Mouse (Mus musculus): ENCODE data around the gene Ccdc13.
A peak's percentile ranks its signal among the peaks of the same experiment; 100 is the strongest.

Gene Ccdc13

GRCm38 (mm10) chr9:121797722-121798121, 41.5 kb downstream of the Ccdc13 start:
- no peak for DNase-seq

- peak; percentile 60 to 75 for DNase-seq
These were observed 44.2 kb downstream of the Ccdc13 start for GRCm38 (mm10) chr9:121794972-121795539.

GRCm38 (mm10) chr9:121791757-121792521, 47.3 kb downstream of the Ccdc13 start, which contains the start of gene Hhatl:
Gene Hhatl, minus strand, starts transcription at chr9:121792507.
- DNase-seq = no peak

- peak; percentile 54 to 69 for DNase-seq
These were observed 48.1 kb downstream of the Ccdc13 start for GRCm38 (mm10) chr9:121791206-121791605.

- no peak for DNase-seq
These were observed 52.9 kb downstream of the Ccdc13 start for GRCm38 (mm10) chr9:121786359-121786758.

- no peak for DNase-seq
These were observed 54.0 kb downstream of the Ccdc13 start for GRCm38 (mm10) chr9:121785261-121785660.

- peak; percentile 33 to 38 for DNase-seq
These were observed 54.5 kb downstream of the Ccdc13 start for GRCm38 (mm10) chr9:121784801-121785200.

GRCm38 (mm10) chr9:121778066-121778624, 61.1 kb downstream of the Ccdc13 start:
- DNase-seq = peak; percentile 65 to 77

- DNase-seq = peak in 1 of 2 experiments; percentile 26
These were observed 61.7 kb downstream of the Ccdc13 start, which contains the start of gene Klhl40 for GRCm38 (mm10) chr9:121777484-121778065. Gene Klhl40, plus strand, starts transcription at chr9:121777607.

- DNase-seq = no peak
These were observed 62.8 kb downstream of the Ccdc13 start for GRCm38 (mm10) chr9:121776511-121776910.

GRCm38 (mm10) chr9:121775951-121776350, 63.3 kb downstream of the Ccdc13 start:
- DNase-seq = no peak

GRCm38 (mm10) chr9:121772412-121772811, 66.8 kb downstream of the Ccdc13 start:
- no peak for DNase-seq

- peak; percentile 43 to 62 for DNase-seq
These were observed 74.0 kb downstream of the Ccdc13 start for GRCm38 (mm10) chr9:121765166-121765855.

GRCm38 (mm10) chr9:121763716-121764115, 75.5 kb downstream of the Ccdc13 start:
- DNase-seq = peak; percentile 29 to 52

GRCm38 (mm10) chr9:121762761-121763160, 76.5 kb downstream of the Ccdc13 start:
- DNase-seq = peak; percentile 41 to 56

GRCm38 (mm10) chr9:121762248-121762647, 77.0 kb downstream of the Ccdc13 start:
- peak; percentile 22 to 23 for DNase-seq

- DNase-seq = no peak
These were observed 77.5 kb downstream of the Ccdc13 start for GRCm38 (mm10) chr9:121761787-121762186.

- DNase-seq = no peak
These were observed 78.1 kb downstream of the Ccdc13 start for GRCm38 (mm10) chr9:121761091-121761665.

- peak; percentile 47 to 64 for DNase-seq
These were observed 78.8 kb downstream of the Ccdc13 start for GRCm38 (mm10) chr9:121760271-121761090.

- DNase-seq = peak; percentile 74 to 81
These were observed 79.9 kb downstream of the Ccdc13 start, which contains the start of gene Zfp651 for GRCm38 (mm10) chr9:121759091-121760081. Gene Zfp651, plus strand, starts transcription at chr9:121759330.

Data from cerebellum, postnatal 14 days (tissue).